Mouse (Mus musculus) liver, embryonic 14.5 days (tissue): ENCODE data around the gene Zdhhc21. TPM values are rescaled to one million over a fixed set of nuclear protein-coding genes. Genes with fewer than 3 reads are reported as not detected.

Source experiments
- ATAC-seq: fragments of 200-750 bp; cut with Nextera tagmentation; 2 replicates; pipeline ENCODE4 v1.8.0; 2017; ENCODE audit warnings: moderate number of reproducible peaks, mild to moderate bottlenecking, moderate library complexity; ENCODE audit not compliant: insufficient read depth
- DNase-seq, 3 experiments: peaks; one replicate each; pipeline ENCODE4 v3.0.0-alpha.2; 2012 to 2013; ENCODE audit warnings: low read depth in 3 of 3, low spot score in 3 of 3
- H3K27ac ChIP-seq: fragments of 300-500 bp; sonication (generic); 2 replicates; pipeline ENCODE4 v1.5.1; 2014; ENCODE audit warnings: moderate library complexity, mild to moderate bottlenecking, control low read depth, inconsistent platforms
- H3K27me3 ChIP-seq: fragments of 300-500 bp; sonication (generic); 2 replicates; pipeline ENCODE4 v1.6.1; 2014; ENCODE audit warnings: mild to moderate bottlenecking, low read length, moderate library complexity; ENCODE audit not compliant: control insufficient read depth, insufficient read depth
- H3K36me3 ChIP-seq: fragments of 300-500 bp; sonication (generic); replicated peaks from 2 replicates; pipeline ENCODE4 v1.6.1; 2014; ENCODE audit warnings: low read depth; ENCODE audit not compliant: control insufficient read depth, insufficient read depth
- H3K4me1 ChIP-seq, 2 experiments: fragments of 200-500 bp in 1 of 2; fragments of 300-500 bp in 1 of 2; sonication (generic) in 1 of 2; replicated peaks; 2 replicates each; pipeline ENCODE4 v1.6.1; 2012 to 2014; ENCODE audit warnings: antibody characterized with exemption in 1 of 2, inconsistent platforms in 1 of 2, low read length in 1 of 2; ENCODE audit not compliant: control insufficient read depth in 2 of 2, insufficient read depth in 2 of 2
- H3K4me2 ChIP-seq: fragments of 300-500 bp; sonication (generic); 2 replicates; pipeline ENCODE4 v1.6.1; 2014; ENCODE audit warnings: low read depth, mild to moderate bottlenecking, control low read depth, moderate library complexity
- H3K4me3 ChIP-seq, 2 experiments: fragments of 200-500 bp in 1 of 2; fragments of 300-500 bp in 1 of 2; sonication (generic) in 1 of 2; 2 replicates each; pipeline ENCODE4 v1.5.1; 2012 to 2014; ENCODE audit warnings: low read depth in 2 of 2, low read length in 2 of 2, mild to moderate bottlenecking in 2 of 2, control low read depth in 1 of 2, inconsistent platforms in 1 of 2, moderate library complexity in 1 of 2; ENCODE audit not compliant: insufficient read depth in 1 of 2
- H3K9ac ChIP-seq: fragments of 300-500 bp; sonication (generic); replicated peaks from 2 replicates; pipeline ENCODE4 v1.6.1; 2014; ENCODE audit warnings: mild to moderate bottlenecking, control low read depth, moderate library complexity
- H3K9me3 ChIP-seq: fragments of 300-500 bp; sonication (generic); 2 replicates; pipeline ENCODE4 v1.6.1; 2016; ENCODE audit warnings: low read length, mixed read lengths; ENCODE audit not compliant: control insufficient read depth
- CTCF ChIP-seq: IDR thresholded peaks from 2 replicates; pipeline ENCODE4 v1.5.1; 2016; ENCODE audit warnings: antibody characterized with exemption, low read depth, control low read depth
- EP300 ChIP-seq: IDR thresholded peaks from 2 replicates; pipeline ENCODE4 v1.6.1; 2016; ENCODE audit warnings: antibody characterized with exemption, low read depth
- WGBS: fragments of 180-500 bp; shearing (Covaris S2); extraction: QIAGEN DNeasy Blood & Tissue Kit; methylation state at CpG from one replicate; pipeline ENCODE4 v1.1.7; 2014; ENCODE audit not compliant: insufficient replicate concordance; 5-methylcytosine and 5-hydroxymethylcytosine counted together
- polyA plus RNA-seq, 2 experiments: library from polyadenylated mRNA; depleted of rRNA in 1 of 2; stranded (reverse) in 1 of 2; unstranded in 1 of 2; fragments of >200 nt; fragmentation: Nextera tagmentation in 1 of 2; extraction: Ambion mirVana in 1 of 2; gene quantifications; 2 replicates each; pipeline versions ENCODE4 v1.2.1 to v1.2.3; 2012 to 2014

The Zdhhc21 gene
- polyA plus RNA-seq, 2 experiments, result 1.8 to 2.7 TPM

GRCm38 (mm10) chr4:82881366-82881765 lies 21.6 kb upstream of the Zdhhc21 start:
- Histone ChIP-seq H3K27me3 (no peaks in the 10 kb centered on the region), H3K9ac (no peak overlapping the region), H3K4me1 (no peaks in the 10 kb centered on the region), H3K9me3 (no peaks in the 10 kb centered on the region), H3K36me3 (no peaks in the 10 kb centered on the region), H3K4me3 (no peak overlapping the region), H3K27ac (no peak overlapping the region), H3K4me2 (no peak overlapping the region)
- DNase-seq, result no peak
- TF ChIP-seq CTCF, result no peak
- TF ChIP-seq EP300, result no peak
- ATAC-seq, result no peak
- WGBS, result 63% methylated on average over 3 of the region's 3 CpGs

DNA sequence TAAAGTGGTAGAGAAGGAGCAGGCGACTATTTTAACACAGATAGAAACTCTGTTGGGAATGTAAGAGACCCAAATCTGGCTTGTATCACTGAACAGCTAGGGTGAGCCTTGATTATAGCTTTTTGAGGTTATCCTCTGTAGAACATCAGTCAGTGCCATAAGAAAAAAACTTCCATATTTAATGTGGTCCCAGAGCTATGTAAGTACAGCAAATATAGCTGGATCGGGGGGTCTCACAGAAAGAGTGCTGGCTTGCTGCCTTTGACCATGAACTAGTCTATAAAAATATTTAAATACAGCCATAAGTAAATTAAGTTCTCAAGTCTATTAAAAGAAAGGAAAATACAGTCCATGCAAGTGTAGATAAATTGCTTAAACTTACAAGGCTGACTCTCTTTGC lies 20.5 kb upstream of the Zdhhc21 start:
- Histone ChIP-seq H3K4me1 (no peaks in the 10 kb centered on the region), H3K9me3 (no peaks in the 10 kb centered on the region), H3K4me2 (no peak overlapping the region), H3K4me3 (no peak overlapping the region), H3K27me3 (no peaks in the 10 kb centered on the region), H3K27ac (no peak overlapping the region), H3K36me3 (no peaks in the 10 kb centered on the region), H3K9ac (no peak overlapping the region)
- DNase-seq (no peak), ATAC-seq (no peak)
- WGBS, result 59% methylated on average over 2 of the region's 2 CpGs
- TF ChIP-seq CTCF, result no peak
- no peak for TF ChIP-seq EP300

DNA sequence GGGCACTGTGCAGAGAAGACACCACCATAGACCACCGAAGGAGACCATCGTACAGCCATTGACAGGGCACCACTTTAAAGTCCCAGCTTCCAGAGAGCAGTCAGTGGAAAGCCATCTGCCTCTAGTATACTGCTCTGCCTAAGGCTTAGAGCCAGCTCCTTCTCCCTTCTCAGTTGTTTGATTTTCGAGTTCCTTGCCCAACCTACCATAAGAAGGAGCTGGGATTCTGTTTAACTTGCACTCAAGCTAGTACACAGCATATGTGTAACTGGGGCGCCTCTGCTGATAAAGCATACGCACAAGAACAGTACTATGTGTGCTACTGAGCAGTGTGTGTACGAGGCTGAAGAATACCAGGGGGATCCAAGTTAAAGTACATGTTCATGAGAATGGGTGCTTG lies 19.4 kb upstream of the Zdhhc21 start:
- no peak overlapping the region for H3K27ac ChIP-seq
- no peaks in the 10 kb centered on the region for H3K9me3 ChIP-seq
- ATAC-seq (no peak), DNase-seq (no peak)
- no peaks in the 10 kb centered on the region for H3K27me3 ChIP-seq
- H3K4me3 ChIP-seq, result no peak overlapping the region
- H3K4me2 ChIP-seq, result no peak overlapping the region
- H3K9ac ChIP-seq, result no peak overlapping the region
- WGBS, result 58% methylated on average over 6 of the region's 6 CpGs
- H3K4me1 ChIP-seq, result no peaks in the 10 kb centered on the region
- H3K36me3 ChIP-seq, result no peaks in the 10 kb centered on the region
- TF ChIP-seq EP300 (no peak), CTCF (no peak)

- ATAC-seq (no peak), DNase-seq (no peak)
- WGBS, result 42% methylated on average over 2 of the region's 2 CpGs
- Histone ChIP-seq H3K4me1 (no peaks in the 10 kb centered on the region), H3K4me3 (no peak overlapping the region), H3K9ac (no peak overlapping the region), H3K36me3 (no peaks in the 10 kb centered on the region), H3K9me3 (no peaks in the 10 kb centered on the region), H3K27me3 (no peaks in the 10 kb centered on the region), H3K27ac (no peak overlapping the region), H3K4me2 (no peak overlapping the region)
- no peak for TF ChIP-seq CTCF
- no peak for TF ChIP-seq EP300
Observed at GRCm38 (mm10) chr4:82876656-82877055, 16.9 kb upstream of the Zdhhc21 start.

GRCm38 (mm10) chr4:82875532-82875931 lies 15.8 kb upstream of the Zdhhc21 start:
- H3K9ac ChIP-seq, result no peak overlapping the region
- DNase-seq (no peak), ATAC-seq (no peak)
- H3K4me3 ChIP-seq, result no peak overlapping the region
- H3K4me2 ChIP-seq, result no peak overlapping the region
- 61% methylated on average over 4 of the region's 4 CpGs for WGBS
- no peaks in the 10 kb centered on the region for H3K9me3 ChIP-seq
- no peaks in the 10 kb centered on the region for H3K4me1 ChIP-seq
- no peaks in the 10 kb centered on the region for H3K36me3 ChIP-seq
- no peak for TF ChIP-seq EP300
- TF ChIP-seq CTCF, result no peak
- no peak overlapping the region for H3K27ac ChIP-seq
- H3K27me3 ChIP-seq, result no peaks in the 10 kb centered on the region

DNA sequence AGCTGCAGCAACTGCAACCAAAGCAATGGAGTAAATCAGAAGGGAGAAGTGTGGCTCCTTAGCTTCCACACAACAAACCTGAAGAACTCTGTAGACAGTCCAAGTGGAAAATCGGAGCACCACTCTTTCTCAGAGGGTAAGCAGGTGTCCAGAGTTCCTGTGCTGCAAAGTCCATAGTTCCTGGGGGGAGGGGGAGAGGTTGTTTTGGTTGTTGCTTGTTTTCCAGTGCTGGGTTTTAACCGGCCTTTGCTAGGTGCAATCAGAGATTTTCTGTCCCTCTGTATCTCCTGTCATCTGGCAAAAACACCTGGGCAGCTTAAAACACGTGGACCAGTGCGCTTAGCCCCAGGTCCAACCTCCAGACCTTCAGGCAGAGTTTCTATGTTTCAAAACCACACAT lies 15.0 kb upstream of the Zdhhc21 start:
- 41% methylated on average over 4 of the region's 4 CpGs for WGBS
- Histone ChIP-seq H3K4me3 (no peak overlapping the region), H3K27me3 (no peaks in the 10 kb centered on the region), H3K4me1 (no peaks in the 10 kb centered on the region), H3K27ac (no peak overlapping the region), H3K9ac (no peak overlapping the region), H3K36me3 (no peaks in the 10 kb centered on the region), H3K9me3 (no peaks in the 10 kb centered on the region), H3K4me2 (no peak overlapping the region)
- no peak for TF ChIP-seq EP300
- no peak for TF ChIP-seq CTCF
- DNase-seq, result no peak
- ATAC-seq, result no peak
